Mouse (Mus musculus) liver, embryonic 14.5 days (tissue): Measurements from ENCODE around the gene Pou2af1.

Experiments used
- CTCF ChIP-seq: IDR thresholded peaks from 2 replicates; pipeline ENCODE4 v1.5.1; 2016; ENCODE audit warnings: antibody characterized with exemption, low read depth, control low read depth
- EP300 ChIP-seq: IDR thresholded peaks from 2 replicates; pipeline ENCODE4 v1.6.1; 2016; ENCODE audit warnings: antibody characterized with exemption, low read depth

DNA sequence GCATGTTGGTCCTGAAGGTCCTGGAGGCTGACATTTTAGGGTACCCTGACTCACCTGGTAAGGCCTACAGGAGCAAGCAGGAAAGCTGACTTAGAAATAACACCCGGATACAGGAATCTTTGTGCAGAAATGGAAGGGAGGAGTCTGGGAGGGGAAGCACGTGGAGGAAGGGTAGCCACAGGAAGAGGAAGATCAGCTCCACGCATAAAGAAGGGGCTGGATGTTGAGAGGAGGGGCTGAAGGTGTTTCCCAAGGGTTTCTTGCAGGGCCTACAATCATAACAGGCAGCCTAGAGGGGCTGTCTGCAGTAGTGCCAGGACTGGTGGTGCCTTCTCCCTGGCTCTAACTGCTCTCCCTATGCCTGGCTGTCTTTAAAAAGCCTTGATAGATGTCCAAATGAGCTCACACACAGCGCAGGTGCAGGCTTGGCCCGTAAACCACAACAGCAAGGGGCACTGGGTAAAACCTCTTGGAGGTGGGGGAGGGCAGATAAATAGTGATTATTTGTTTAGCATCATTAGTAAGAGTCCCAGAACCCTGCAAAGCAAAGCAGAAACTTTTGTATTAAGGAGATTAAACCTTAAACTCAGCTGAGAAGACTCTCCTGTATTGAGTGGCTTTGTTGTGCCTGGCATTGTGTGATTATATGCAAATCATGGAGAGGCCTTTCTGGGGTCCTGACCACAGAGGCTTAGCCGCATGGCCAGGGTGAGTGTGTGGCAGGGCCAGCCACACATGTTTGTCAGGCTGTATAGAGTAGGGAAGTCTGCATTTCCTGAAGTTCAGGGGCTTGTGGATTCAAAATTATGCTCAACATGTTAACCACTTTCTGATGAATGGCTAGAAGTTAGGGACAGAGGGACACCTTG is 48.0 kb upstream of the Pou2af1 start, which contains the start of gene Gm32742:
- no peak for TF ChIP-seq EP300
- no peak for TF ChIP-seq CTCF
